Mouse (Mus musculus): ENCODE measurements around the gene Wwox.

Wwox gene

GRCm38 (mm10) chr8:114536201-114536600 is 96.7 kb downstream of the Wwox start:
- no peak for DNase-seq (ENCODE audit: low read depth, low spot score)

- no peak for DNase-seq (ENCODE audit: low read depth, low spot score)
Measured at GRCm38 (mm10) chr8:114541132-114541531, 101.7 kb downstream of the Wwox start.

DNA sequence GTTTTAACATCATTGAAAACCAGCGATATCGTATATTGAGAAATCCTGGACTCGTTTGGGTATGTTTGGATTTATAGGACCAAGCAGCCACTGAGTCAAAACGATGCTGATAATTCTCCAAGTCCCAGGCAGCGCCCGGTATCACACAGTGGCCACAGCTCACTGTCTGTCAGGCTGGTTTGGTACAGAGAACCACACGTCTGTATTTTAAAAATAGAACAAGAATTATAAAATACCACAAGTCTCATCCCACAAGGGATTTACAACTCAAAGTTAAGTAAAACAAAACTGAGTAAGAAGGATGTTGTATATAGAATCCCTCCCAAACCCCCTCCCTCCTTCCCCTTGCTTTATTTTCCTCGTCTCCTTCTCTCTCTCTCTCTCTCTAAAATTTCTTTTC is 108.9 kb downstream of the Wwox start:
- DNase-seq (ENCODE audit: low read depth, low spot score): no peak

DNA sequence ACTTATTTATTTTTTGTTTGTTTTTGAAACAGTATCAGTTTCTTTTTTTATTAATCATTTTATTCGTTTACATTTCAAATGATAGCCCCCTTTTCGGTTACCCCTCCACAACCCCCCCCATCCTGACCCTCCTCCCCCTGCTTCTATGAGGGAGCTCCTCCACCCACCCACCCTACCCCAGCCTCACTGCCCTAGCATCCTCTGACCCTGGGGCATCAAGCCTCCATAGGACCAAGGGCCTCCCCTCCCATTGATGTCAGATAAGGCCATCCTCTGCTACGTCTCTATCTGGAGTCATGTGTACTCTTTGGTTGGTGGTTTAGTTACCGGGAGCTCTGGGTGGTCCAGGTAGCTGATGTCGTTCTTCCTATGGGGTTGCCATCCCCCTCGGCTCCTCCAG is 109.4 kb downstream of the Wwox start:
- no peak for DNase-seq (ENCODE audit: low read depth, low spot score)

DNA sequence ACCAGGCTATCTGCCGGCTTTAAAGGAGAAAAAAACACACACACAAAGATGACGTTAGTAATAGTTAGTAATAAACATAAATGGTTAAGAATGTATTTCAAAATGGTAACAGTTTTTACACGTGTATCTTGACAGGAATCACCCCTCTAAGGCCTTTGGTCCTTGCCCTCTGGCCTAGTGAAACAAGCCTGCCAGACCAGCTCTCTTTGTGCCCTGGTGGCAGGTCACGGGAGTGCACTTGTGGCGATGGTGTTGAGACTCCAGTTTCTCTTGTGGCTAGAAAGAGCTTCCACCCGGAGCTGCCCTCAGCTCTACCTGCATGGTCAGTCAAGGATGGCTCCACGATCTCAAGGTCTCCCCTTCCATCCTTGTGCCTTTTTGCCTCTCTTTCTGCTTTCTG is 110.6 kb downstream of the Wwox start:
- no peak for DNase-seq (ENCODE audit: low read depth, low spot score)

DNA sequence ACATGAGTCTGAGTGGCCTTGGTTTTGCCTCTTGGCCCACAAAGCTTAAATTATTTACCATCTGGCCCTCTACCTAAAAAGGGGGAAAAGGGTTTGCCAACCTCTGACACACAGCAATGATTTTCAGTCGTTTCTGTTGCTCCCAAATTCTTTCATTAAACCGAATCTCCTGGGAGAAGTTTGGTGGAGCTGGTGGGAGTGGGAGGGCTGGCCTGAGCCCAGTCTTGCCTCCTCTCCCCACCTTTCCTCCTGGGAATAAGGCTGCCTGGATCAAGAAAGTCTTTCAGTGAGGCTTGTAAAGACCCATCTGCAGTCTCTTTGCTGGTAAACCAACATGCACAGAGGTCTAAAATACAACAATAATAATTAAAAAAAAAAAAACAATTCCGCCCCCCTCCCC is 113.2 kb downstream of the Wwox start:
- no peak for DNase-seq (ENCODE audit: low read depth, low spot score)

GRCm38 (mm10) chr8:114554966-114555365 is 115.5 kb downstream of the Wwox start:
- DNase-seq (ENCODE audit: low read depth, low spot score): no peak

- DNase-seq (ENCODE audit: low read depth, low spot score): no peak
Measured at GRCm38 (mm10) chr8:114555491-114556202, 116.2 kb downstream of the Wwox start.

DNA sequence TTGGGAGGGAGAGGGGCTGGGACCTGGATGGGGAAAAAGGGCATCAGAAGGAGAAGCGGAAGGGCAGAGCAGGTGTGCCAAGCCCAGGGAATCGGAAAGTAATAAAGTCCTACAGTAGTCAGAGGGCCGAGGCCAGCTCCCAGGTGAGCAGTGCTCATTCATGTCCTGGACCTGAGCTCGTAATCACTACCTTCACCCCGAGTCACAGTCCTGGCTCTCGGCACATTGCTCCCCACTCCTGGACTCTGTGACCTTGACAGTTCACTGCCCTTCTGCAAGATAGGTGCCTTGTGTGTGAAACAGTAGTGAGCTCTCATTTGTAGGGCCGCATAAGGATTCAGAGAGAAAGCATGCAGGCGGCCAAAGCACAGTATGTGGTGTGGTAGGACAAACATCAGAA is 121.7 kb downstream of the Wwox start:
- DNase-seq (ENCODE audit: low read depth, low spot score): no peak

- no peak for DNase-seq (ENCODE audit: low read depth, low spot score)
Measured at GRCm38 (mm10) chr8:114562486-114562885, 123.0 kb downstream of the Wwox start.

DNA sequence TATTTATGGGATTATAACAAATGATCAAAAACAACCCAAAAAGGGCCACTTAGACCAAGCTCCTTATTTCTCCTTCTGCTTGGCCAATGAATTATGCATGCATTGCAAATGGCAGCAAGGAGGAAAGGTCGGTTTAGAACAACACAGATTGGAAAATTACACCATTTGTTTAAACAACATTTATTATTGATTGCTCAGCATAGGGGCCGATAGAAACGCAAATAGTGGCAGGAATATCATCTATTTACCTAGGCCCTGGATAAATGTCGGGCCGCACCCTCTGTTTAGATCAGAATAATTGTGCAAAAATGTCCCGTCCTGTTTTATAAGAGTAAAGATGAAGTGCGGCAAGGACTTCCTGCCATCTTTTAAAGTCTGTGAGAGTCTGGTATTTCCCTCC is 123.9 kb downstream of the Wwox start:
- no peak for DNase-seq (ENCODE audit: low read depth, low spot score)

DNA sequence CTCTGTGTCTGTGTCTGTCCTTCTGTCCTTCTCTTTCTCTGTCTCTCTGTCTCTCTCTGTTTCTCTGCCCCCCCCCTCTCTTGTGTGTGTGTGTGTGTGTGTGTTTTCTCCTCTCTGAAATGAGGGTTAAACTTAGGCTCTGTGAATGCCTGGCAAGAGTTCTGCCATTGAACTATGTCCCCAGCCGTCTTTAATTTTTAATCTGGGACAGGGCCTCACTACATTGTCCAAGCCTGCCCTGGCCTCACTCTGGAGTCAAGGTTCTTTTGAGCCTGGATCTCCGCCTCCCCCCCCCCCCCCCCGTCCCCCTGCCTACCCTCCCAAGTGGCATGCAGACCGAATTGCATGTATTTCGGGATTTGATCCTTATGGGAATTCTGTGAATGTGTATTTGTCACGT is 124.6 kb downstream of the Wwox start:
- no peak for DNase-seq (ENCODE audit: low read depth, low spot score)

DNA sequence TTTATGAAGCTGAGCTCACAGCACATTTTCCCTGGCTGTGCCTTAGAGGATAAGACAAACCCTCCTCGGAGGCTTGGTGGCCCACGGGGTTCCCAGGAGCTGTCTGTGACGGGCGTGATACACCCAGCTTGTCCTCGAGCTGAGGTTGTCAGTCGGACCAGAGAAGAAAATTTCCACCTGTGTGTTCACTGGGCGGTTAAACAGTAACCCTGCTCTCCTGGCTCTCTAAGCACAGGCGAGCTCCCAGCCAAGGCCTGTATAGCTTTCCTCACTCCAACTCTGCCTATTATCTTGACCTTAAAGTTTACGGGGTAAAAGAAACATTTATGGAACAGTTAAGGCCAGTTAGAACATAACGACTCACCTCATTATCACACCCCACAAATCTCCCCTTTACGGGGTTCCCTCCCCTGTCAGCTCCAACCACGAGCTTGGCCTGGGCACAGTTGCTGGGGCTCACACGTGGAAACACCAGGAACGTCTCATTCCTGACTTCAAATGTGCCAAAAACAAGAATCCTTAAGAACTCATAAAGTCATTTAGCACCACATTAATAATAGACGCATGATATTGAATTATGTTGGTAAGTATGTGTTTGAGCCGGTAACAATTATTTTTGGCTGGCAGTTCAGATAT is 129.2 kb downstream of the Wwox start:
- no peak for DNase-seq (ENCODE audit: low read depth, low spot score)

DNA sequence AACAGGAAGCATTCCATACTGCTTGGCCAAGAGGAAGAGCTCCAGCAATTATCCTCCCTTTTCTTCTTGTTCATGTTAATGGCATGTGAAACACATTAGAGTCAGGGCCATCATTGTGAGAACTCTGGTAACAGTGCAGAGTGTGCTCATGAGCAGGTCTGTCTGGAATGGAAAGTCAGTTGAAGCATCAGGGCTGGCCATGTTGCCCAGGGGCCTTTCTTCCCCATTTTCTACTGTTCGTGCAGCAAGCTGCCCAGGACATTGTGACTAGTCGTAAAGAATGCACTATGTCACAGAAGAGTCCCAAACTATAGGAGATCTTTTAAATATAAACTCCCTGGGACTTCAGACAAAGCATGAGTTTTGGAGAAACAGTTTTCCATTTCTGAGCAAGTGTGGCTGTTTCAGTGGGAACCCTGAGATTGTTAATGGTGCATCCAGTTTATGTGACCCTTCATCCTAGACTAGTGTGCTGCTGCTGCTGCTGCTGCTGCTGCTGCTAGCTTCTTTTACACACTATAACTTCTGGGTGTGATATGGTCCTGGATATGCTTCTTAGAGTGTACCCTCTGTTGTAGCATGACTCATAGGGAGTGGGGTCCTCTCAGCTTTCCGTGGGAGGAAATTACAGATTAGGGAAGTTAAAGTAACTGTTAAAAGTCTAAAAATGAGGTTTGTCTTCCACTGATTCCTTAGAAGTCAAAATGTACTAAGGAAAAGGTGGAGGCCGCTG is 133.7 kb downstream of the Wwox start:
- no peak for DNase-seq (ENCODE audit: low read depth, low spot score)

GRCm38 (mm10) chr8:114573747-114574093 is 134.3 kb downstream of the Wwox start:
- DNase-seq (ENCODE audit: low read depth, low spot score): no peak

DNA sequence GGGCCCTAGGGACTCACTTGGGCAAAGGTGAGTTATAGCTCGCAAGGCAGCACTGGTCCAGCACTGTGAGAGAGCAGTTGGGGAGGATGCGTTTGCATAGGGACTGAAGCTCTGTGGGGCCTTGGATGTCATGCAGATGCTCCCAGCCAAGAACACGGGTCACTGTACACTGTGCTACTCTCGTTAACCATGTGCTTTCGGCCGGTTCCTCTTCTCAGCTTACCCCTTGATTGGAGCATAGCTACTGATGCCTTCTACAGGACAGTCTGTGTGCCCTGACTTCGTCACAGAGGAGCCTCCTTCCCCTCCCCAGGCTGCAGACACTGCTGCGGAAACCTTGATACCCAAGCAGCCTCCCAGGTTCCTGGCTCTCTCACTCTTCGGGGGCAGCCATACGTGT is 139.8 kb downstream of the Wwox start:
- no peak for DNase-seq (ENCODE audit: low read depth, low spot score)

GRCm38 (mm10) chr8:114580684-114581083 is 141.2 kb downstream of the Wwox start:
- no peak for DNase-seq (ENCODE audit: low read depth, low spot score)

- DNase-seq (ENCODE audit: low read depth, low spot score): no peak
Measured at GRCm38 (mm10) chr8:114590336-114590867, 150.9 kb downstream of the Wwox start.

DNA sequence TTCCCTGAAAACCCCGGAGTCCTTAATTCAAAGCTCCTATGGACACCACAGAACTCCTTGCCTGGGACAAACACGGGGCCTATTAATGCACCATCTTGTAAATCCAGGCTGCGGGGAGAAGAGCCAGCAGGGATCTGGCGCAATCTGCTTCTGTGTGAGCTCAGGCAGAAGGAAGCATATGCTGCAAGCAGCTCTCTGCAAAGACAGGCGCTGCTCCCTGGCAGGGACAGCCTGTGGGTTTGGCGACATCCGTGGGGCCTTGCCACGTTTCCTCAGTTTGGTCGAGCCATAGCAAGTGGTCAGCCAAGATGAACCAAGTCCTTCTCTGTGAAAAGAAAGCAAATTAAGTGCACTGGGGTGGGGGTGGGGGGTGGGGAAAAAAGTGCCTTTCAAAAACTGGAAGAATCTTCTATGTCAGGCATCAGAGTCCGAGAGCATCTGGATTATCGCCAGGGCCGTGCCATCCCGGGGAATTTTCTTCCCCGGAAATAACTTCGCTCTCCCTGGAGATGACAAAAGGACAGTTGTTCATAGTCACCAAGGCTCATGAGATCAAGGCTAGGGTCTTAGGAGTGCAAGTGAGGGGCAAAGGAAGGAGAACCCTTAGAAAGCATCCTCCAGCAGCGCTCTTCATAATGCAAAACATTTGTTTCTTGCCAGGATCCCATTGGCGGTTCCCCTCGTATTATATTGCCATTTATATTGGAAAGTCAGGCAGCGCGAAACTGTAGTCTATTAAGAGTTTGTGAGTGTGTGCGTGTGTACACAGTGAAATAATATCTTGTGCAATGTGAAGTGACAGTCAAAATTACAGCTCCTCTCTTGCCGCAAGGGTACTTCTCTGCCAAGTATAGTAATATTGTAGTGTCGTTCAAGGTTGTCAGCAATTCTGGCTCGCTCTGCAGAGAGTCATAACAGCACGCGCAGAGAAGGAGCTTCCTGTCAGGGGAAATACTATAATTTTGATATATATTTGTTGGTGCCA is 152.1 kb downstream of the Wwox start:
- DNase-seq (ENCODE audit: low read depth, low spot score): no peak

GRCm38 (mm10) chr8:114593424-114594157 is 154.1 kb downstream of the Wwox start:
- no peak for DNase-seq (ENCODE audit: low read depth, low spot score)

- DNase-seq (ENCODE audit: low read depth, low spot score): no peak
Measured at GRCm38 (mm10) chr8:114594811-114595210, 155.4 kb downstream of the Wwox start.

Measured in c-Kit-negative CD71-positive TER-119-positive erythroid progenitor cells, embryonic 14.5 days (primary cell).